8 mouse cellular contexts compared by ENCODE assay signal in genomic region chr9:109094553-109095136, GRCm38 (mm10). TPM values are rescaled to one million over a fixed set of nuclear protein-coding genes. Genes with fewer than 3 reads are reported as not detected.
DNase-seq lines count a peak whose midpoint lies in the region; ATAC-seq lines count a peak whose summit lies in the region.

No protein-coding gene starts in this region.

- peak overlapping the region; percentile 85 for H3K4me3 ChIP-seq in heart, embryonic 12.5 days
- H3K4me3 ChIP-seq in brown adipose tissue, adult 24 weeks (ENCODE audit: insufficient read depth, low read depth, low read length) = peak overlapping the region; percentile 65
- H3K4me3 ChIP-seq in hindbrain, embryonic 16.5 days (ENCODE audit: low read length) = peak overlapping the region; percentile 79
- H3K4me3 ChIP-seq in liver, embryonic 16.5 days (ENCODE audit: low read depth, low read length) = peak overlapping the region; percentile 59
- H3K4me3 ChIP-seq in neural tube, embryonic 12.5 days = peak overlapping the region; percentile 72

- peaks cover 59% of the 10 kb centered on the region for H3K4me1 ChIP-seq in heart, embryonic 12.5 days (replicated peaks)
- H3K4me1 ChIP-seq in brown adipose tissue, adult 24 weeks (ENCODE audit: control insufficient read depth, insufficient read depth, insufficient read length, low read length) = no peaks in the 10 kb centered on the region
- H3K4me1 ChIP-seq in hindbrain, embryonic 16.5 days (ENCODE audit: control insufficient read depth, insufficient read depth, low read depth, low read length) = peaks cover 49% of the 10 kb centered on the region
- peaks cover 3% of the 10 kb centered on the region for H3K4me1 ChIP-seq in liver, embryonic 16.5 days (ENCODE audit: control insufficient read depth, low read depth, low read length)
- peaks cover 50% of the 10 kb centered on the region for H3K4me1 ChIP-seq in neural tube, embryonic 12.5 days

- intact Hi-C loops in heart, postnatal 10 days (cut with DNase I) = no loop called here

- ATAC-seq in heart, embryonic 12.5 days (ENCODE audit: insufficient number of reproducible peaks, low FRiP score) = no peak
- ATAC-seq in hindbrain, embryonic 16.5 days = no peak; the same call in 1 of the 2 replicates
- peak; percentile 68 for ATAC-seq in liver, embryonic 16.5 days (ENCODE audit: low read depth)
- ATAC-seq in neural tube, embryonic 12.5 days (ENCODE audit: low FRiP score, low read depth) = peak; percentile 8; the same call in 1 of the 2 replicates

- WGBS in heart, embryonic 12.5 days = 2% methylated on average over 17 of the region's 21 CpGs
- WGBS in hindbrain, embryonic 16.5 days = under 1% methylated on average over 20 of the region's 21 CpGs
- WGBS in liver, embryonic 16.5 days (ENCODE audit: insufficient replicate concordance) = 4% methylated on average over 21 of the region's 21 CpGs
- under 1% methylated on average over 21 of the region's 21 CpGs for WGBS in neural tube, embryonic 12.5 days

- H3K27ac ChIP-seq in heart, embryonic 12.5 days (ENCODE audit: poor library complexity, severe bottlenecking) = peak overlapping the region; percentile 99
- no peak overlapping the region for H3K27ac ChIP-seq in brown adipose tissue, adult 24 weeks (replicated peaks; ENCODE audit: low read depth, low read length)
- peak overlapping the region; percentile 98 for H3K27ac ChIP-seq in hindbrain, embryonic 16.5 days (ENCODE audit: low read depth, low read length)
- H3K27ac ChIP-seq in liver, embryonic 16.5 days (ENCODE audit: low read length) = peak overlapping the region; percentile 81
- H3K27ac ChIP-seq in neural tube, embryonic 12.5 days = peak overlapping the region; percentile 100

- H3K36me3 ChIP-seq in heart, embryonic 12.5 days = peaks cover 30% of the 10 kb centered on the region
- 0 out of 2 replicates have a peak, but pooled peaks cover 5% of the 10 kb centered on the region for H3K36me3 ChIP-seq in hindbrain, embryonic 16.5 days (ENCODE audit: control insufficient read depth, insufficient read depth, low read length)
- H3K36me3 ChIP-seq in liver, embryonic 16.5 days (ENCODE audit: control insufficient read depth, insufficient read depth) = no peaks in the 10 kb centered on the region; the same call in 1 of the 2 replicates
- peaks cover 32% of the 10 kb centered on the region for H3K36me3 ChIP-seq in neural tube, embryonic 12.5 days

- no peak for DNase-seq in heart, postnatal 10 days
- no peak for DNase-seq in thymus, postnatal 14 days
- no peak for DNase-seq in layer of hippocampus, adult 8-10 months (ENCODE audit: low spot score in 2 of 2)

- no peaks in the 10 kb centered on the region for H3K9me3 ChIP-seq in heart, embryonic 12.5 days (replicated peaks)
- H3K9me3 ChIP-seq in hindbrain, embryonic 16.5 days (ENCODE audit: control insufficient read depth, low read length) = no peaks in the 10 kb centered on the region
- no peaks in the 10 kb centered on the region for H3K9me3 ChIP-seq in liver, embryonic 16.5 days (replicated peaks; ENCODE audit: control insufficient read depth, low read length)
- no peaks in the 10 kb centered on the region for H3K9me3 ChIP-seq in neural tube, embryonic 12.5 days

- no peaks in the 10 kb centered on the region for H3K27me3 ChIP-seq in heart, embryonic 12.5 days (replicated peaks)
- H3K27me3 ChIP-seq in hindbrain, embryonic 16.5 days (replicated peaks; ENCODE audit: control insufficient read depth, insufficient read depth, low read length) = no peaks in the 10 kb centered on the region
- peaks cover 37% of the 10 kb centered on the region for H3K27me3 ChIP-seq in liver, embryonic 16.5 days (ENCODE audit: control insufficient read depth, insufficient read depth, low read depth, low read length)
- no peaks in the 10 kb centered on the region for H3K27me3 ChIP-seq in neural tube, embryonic 12.5 days (replicated peaks)

- peak overlapping the region; percentile 83 for H3K4me2 ChIP-seq in heart, embryonic 12.5 days
- H3K4me2 ChIP-seq in hindbrain, embryonic 16.5 days (ENCODE audit: low read length) = peak overlapping the region; percentile 83
- peak overlapping the region; percentile 62 for H3K4me2 ChIP-seq in liver, embryonic 16.5 days (ENCODE audit: low read depth, low read length)
- H3K4me2 ChIP-seq in neural tube, embryonic 12.5 days (replicated peaks) = peak overlapping the region; percentile 88

- H3K9ac ChIP-seq in heart, embryonic 12.5 days = peak overlapping the region; percentile 97
- H3K9ac ChIP-seq in hindbrain, embryonic 16.5 days (ENCODE audit: low read depth, low read length) = peak overlapping the region; percentile 88
- H3K9ac ChIP-seq in liver, embryonic 16.5 days (ENCODE audit: low read depth, low read length) = peak overlapping the region; percentile 58
- peak overlapping the region; percentile 93 for H3K9ac ChIP-seq in neural tube, embryonic 12.5 days

RNA-seq across cellular contexts. Expression of gene Plxnb1, which starts 0.5 kb away (rescaled TPM):
- 11.1 and 11.7 TPM in 2 replicates for polyA plus RNA-seq in heart, embryonic 12.5 days (2016; fragmentation: Nextera tagmentation; extraction: Ambion mirVana)
- total RNA-seq in heart, postnatal 10 days (2021) = 10 to 100 TPM; 23.8 to 28.3 TPM
- polyA plus RNA-seq in brown adipose tissue, adult 24 weeks (2012; ENCODE audit: insufficient read depth, insufficient read length, missing spikeins) = not detected in 2 replicates
- 12.6 and 18.2 TPM in 2 replicates for polyA plus RNA-seq in hindbrain, embryonic 16.5 days (2015; fragmentation: Nextera tagmentation; extraction: Ambion mirVana)
- polyA plus RNA-seq in liver, embryonic 16.5 days (2015; fragmentation: Nextera tagmentation; extraction: Ambion mirVana) = 4.9 and 6.3 TPM in 2 replicates
- 33.3 and 38.3 TPM in 2 replicates for polyA plus RNA-seq in neural tube, embryonic 12.5 days (2016; fragmentation: Nextera tagmentation; extraction: Ambion mirVana)
- total RNA-seq in layer of hippocampus, adult 8-10 months (2022) = 10 to 100 TPM; 82.9 to 99.8 (median 89.8) TPM

RNA-seq across cellular contexts. Expression of gene Tma7, which starts 12.3 kb away (rescaled TPM):
- 715 and 742 TPM in 2 replicates for polyA plus RNA-seq in heart, embryonic 12.5 days (2016; fragmentation: Nextera tagmentation; extraction: Ambion mirVana)
- 100 to 1,000 TPM; 272 to 274 TPM for total RNA-seq in heart, postnatal 10 days (2021)
- 232 and 572 TPM in 2 replicates for polyA plus RNA-seq in brown adipose tissue, adult 24 weeks (2012; ENCODE audit: insufficient read depth, insufficient read length, missing spikeins)
- polyA plus RNA-seq in hindbrain, embryonic 16.5 days (2015; fragmentation: Nextera tagmentation; extraction: Ambion mirVana) = 586 and 663 TPM in 2 replicates
- 259 and 313 TPM in 2 replicates for polyA plus RNA-seq in liver, embryonic 16.5 days (2015; fragmentation: Nextera tagmentation; extraction: Ambion mirVana)
- polyA plus RNA-seq in neural tube, embryonic 12.5 days (2016; fragmentation: Nextera tagmentation; extraction: Ambion mirVana) = 739 and 773 TPM in 2 replicates
- 100 to 1,000 TPM; 284 to 327 (median 306) TPM for total RNA-seq in layer of hippocampus, adult 8-10 months (2022)

RNA-seq across cellular contexts. Expression of gene Ccdc51, which starts 12.4 kb away (rescaled TPM):
- polyA plus RNA-seq in heart, embryonic 12.5 days (2016; fragmentation: Nextera tagmentation; extraction: Ambion mirVana) = 14.6 and 16.3 TPM in 2 replicates
- 10 to 100 TPM; 10.3 to 12.4 TPM for total RNA-seq in heart, postnatal 10 days (2021)
- polyA plus RNA-seq in brown adipose tissue, adult 24 weeks (2012; ENCODE audit: insufficient read depth, insufficient read length, missing spikeins) = 10.8 and 14.4 TPM in 2 replicates
- 12.5 and 13.1 TPM in 2 replicates for polyA plus RNA-seq in hindbrain, embryonic 16.5 days (2015; fragmentation: Nextera tagmentation; extraction: Ambion mirVana)
- polyA plus RNA-seq in liver, embryonic 16.5 days (2015; fragmentation: Nextera tagmentation; extraction: Ambion mirVana) = 10.0 and 11.9 TPM in 2 replicates
- polyA plus RNA-seq in neural tube, embryonic 12.5 days (2016; fragmentation: Nextera tagmentation; extraction: Ambion mirVana) = 14.5 and 15.0 TPM in 2 replicates
- 1 to 10 TPM; 7.8 to 9.2 (median 8.9) TPM for total RNA-seq in layer of hippocampus, adult 8-10 months (2022)

RNA-seq across cellular contexts. Expression of gene Atrip, which starts 20.7 kb away (rescaled TPM):
- 17.9 and 19.6 TPM in 2 replicates for polyA plus RNA-seq in heart, embryonic 12.5 days (2016; fragmentation: Nextera tagmentation; extraction: Ambion mirVana)
- 10 to 100 TPM in 1 of 2 experiments, 1 to 10 TPM in 1; 9.2 to 10.4 TPM for total RNA-seq in heart, postnatal 10 days (2021)
- polyA plus RNA-seq in brown adipose tissue, adult 24 weeks (2012; ENCODE audit: insufficient read depth, insufficient read length, missing spikeins) = 3.6 and 4.8 TPM in 2 replicates
- 30.0 and 31.8 TPM in 2 replicates for polyA plus RNA-seq in hindbrain, embryonic 16.5 days (2015; fragmentation: Nextera tagmentation; extraction: Ambion mirVana)
- polyA plus RNA-seq in liver, embryonic 16.5 days (2015; fragmentation: Nextera tagmentation; extraction: Ambion mirVana) = 8.5 and 8.8 TPM in 2 replicates
- polyA plus RNA-seq in neural tube, embryonic 12.5 days (2016; fragmentation: Nextera tagmentation; extraction: Ambion mirVana) = 29.8 and 30.1 TPM in 2 replicates
- 10 to 100 TPM; 26.3 to 31.2 (median 28.3) TPM for total RNA-seq in layer of hippocampus, adult 8-10 months (2022)

RNA-seq across cellular contexts. Expression of gene Trex1, which starts 35.1 kb away (rescaled TPM):
- 5.8 and 7.1 TPM in 2 replicates for polyA plus RNA-seq in heart, embryonic 12.5 days (2016; fragmentation: Nextera tagmentation; extraction: Ambion mirVana)
- total RNA-seq in heart, postnatal 10 days (2021) = 10 to 100 TPM in 1 of 2 experiments, 1 to 10 TPM in 1; 9.8 to 12.2 TPM
- polyA plus RNA-seq in brown adipose tissue, adult 24 weeks (2012; ENCODE audit: insufficient read depth, insufficient read length, missing spikeins) = 6.6 and 16.6 TPM in 2 replicates
- polyA plus RNA-seq in hindbrain, embryonic 16.5 days (2015; fragmentation: Nextera tagmentation; extraction: Ambion mirVana) = 13.6 and 14.2 TPM in 2 replicates
- 7.4 and 8.8 TPM in 2 replicates for polyA plus RNA-seq in liver, embryonic 16.5 days (2015; fragmentation: Nextera tagmentation; extraction: Ambion mirVana)
- 8.9 and 10.6 TPM in 2 replicates for polyA plus RNA-seq in neural tube, embryonic 12.5 days (2016; fragmentation: Nextera tagmentation; extraction: Ambion mirVana)
- 10 to 100 TPM; 13.7 to 18.3 (median 16.4) TPM for total RNA-seq in layer of hippocampus, adult 8-10 months (2022)

Comparison
In these comparisons a context has a peak if more than half of its experiments do, and no peak if none do; other contexts are left out.
1. ATAC-seq: peak in liver, embryonic 16.5 days (single experiment) and neural tube, embryonic 12.5 days (single experiment); none in heart, embryonic 12.5 days (single experiment) and hindbrain, embryonic 16.5 days (single experiment).
2. Peak in every context shown above with its lines, with median percentiles within 50 percentile points of each other: H3K4me2 ChIP-seq, H3K4me3 ChIP-seq and H3K9ac ChIP-seq.